Mouse (Mus musculus) thymus, postnatal 4 days (tissue): ENCODE measurements around the gene Psmd3.
"Not testable (repeated sequence)": the region's sequence is repeated elsewhere in the genome, so short reads cannot be mapped to it uniquely, and the experiment has no call there.

ENCODE experiments used
- DNase-seq: peaks from one replicate; pipeline ENCODE4 v3.0.0; 2021

The Psmd3 gene

GRCm38 (mm10) chr11:98721458-98722226 is 39.3 kb downstream of the Psmd3 start:
- DNase-seq: no peak

GRCm38 (mm10) chr11:98723098-98723497 is 40.7 kb downstream of the Psmd3 start:
- no peak for DNase-seq

GRCm38 (mm10) chr11:98725926-98726506 is 43.7 kb downstream of the Psmd3 start:
- no peak for DNase-seq

GRCm38 (mm10) chr11:98729119-98729588 is 46.8 kb downstream of the Psmd3 start, which contains the start of gene Med24:
Med24 (minus strand) TSS chr11:98729435.
- peak; percentile 77 for DNase-seq

GRCm38 (mm10) chr11:98730727-98731126 is 48.4 kb downstream of the Psmd3 start:
- DNase-seq: no peak

GRCm38 (mm10) chr11:98731134-98731533 is 48.8 kb downstream of the Psmd3 start:
- no peak for DNase-seq

- DNase-seq: peak; percentile 49
Observed at GRCm38 (mm10) chr11:98734020-98734419, 51.7 kb downstream of the Psmd3 start.

GRCm38 (mm10) chr11:98735111-98735510 is 52.8 kb downstream of the Psmd3 start:
- no peak for DNase-seq

GRCm38 (mm10) chr11:98736176-98736575 is 53.8 kb downstream of the Psmd3 start:
- DNase-seq: no peak

GRCm38 (mm10) chr11:98737220-98737619 is 54.9 kb downstream of the Psmd3 start:
- not testable (repeated sequence) for DNase-seq

- DNase-seq: no peak
Observed at GRCm38 (mm10) chr11:98738428-98738911, 56.1 kb downstream of the Psmd3 start.

GRCm38 (mm10) chr11:98738925-98739324 is 56.6 kb downstream of the Psmd3 start:
- no peak for DNase-seq

GRCm38 (mm10) chr11:98740026-98740392 is 57.7 kb downstream of the Psmd3 start:
- DNase-seq: peak; percentile 50

GRCm38 (mm10) chr11:98740393-98741050 is 58.2 kb downstream of the Psmd3 start, which contains the start of gene Thra:
Thra (plus strand) TSS chr11:98740638.
- DNase-seq: peak; percentile 55

GRCm38 (mm10) chr11:98741051-98741620 is 58.8 kb downstream of the Psmd3 start:
- DNase-seq: no peak

GRCm38 (mm10) chr11:98741622-98742396 is 59.5 kb downstream of the Psmd3 start:
- DNase-seq: peak; percentile 91

- DNase-seq: peak; percentile 51
Observed at GRCm38 (mm10) chr11:98742397-98743291, 60.3 kb downstream of the Psmd3 start.

- DNase-seq: no peak
Observed at GRCm38 (mm10) chr11:98743655-98744345, 61.4 kb downstream of the Psmd3 start.

- no peak for DNase-seq
Observed at GRCm38 (mm10) chr11:98744456-98745019, 62.2 kb downstream of the Psmd3 start.
